Mouse (Mus musculus) urinary bladder, postnatal 36 days (tissue): Measurements from ENCODE around the gene Manba.
"Not testable (repeated sequence)": the region's sequence is repeated elsewhere in the genome, so short reads cannot be mapped to it uniquely, and the experiment has no call there.

ENCODE experiments used
- DNase-seq, 2 experiments: peaks; one replicate each; pipeline ENCODE4 v3.0.0; 2022; ENCODE audit warnings: low spot score in 2 of 2, mixed read lengths in 1 of 2

Gene Manba

DNA sequence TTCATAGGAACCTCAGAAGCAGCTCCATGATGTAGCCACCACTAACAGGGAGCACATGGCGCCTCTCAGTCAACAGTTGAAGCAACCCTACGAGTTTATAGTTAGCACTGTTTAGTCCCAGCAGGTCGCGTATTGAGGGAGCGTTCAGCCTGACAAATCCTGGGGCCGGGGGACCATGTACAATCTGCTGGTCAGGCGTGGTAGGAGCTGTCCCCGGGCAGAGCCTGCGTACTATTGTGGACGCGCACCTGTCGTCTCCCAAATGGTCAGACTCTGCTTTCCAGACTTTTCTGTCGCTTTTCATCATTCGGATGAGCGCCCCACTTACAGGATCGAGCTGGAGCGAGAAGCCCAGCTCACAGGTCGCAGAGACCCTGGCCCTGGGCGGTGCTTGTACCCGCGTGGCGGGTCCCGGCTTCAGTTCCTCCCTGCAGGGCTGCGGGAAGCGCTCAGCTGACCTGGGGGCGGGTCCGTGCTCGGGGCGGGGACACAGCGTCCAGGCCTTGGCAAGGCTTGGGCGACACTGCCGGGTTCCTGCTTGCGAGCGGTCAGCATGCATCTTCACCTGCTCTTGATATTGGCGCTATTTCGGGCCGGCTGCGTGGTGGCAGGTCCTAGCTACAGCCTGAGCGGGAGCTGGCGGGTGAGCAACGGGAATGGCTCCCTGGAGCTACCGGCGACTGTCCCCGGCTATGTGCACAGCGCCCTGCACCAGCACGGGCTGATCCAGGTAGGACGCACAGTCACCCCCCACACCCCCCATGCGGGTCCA lies at the start of gene Manba:
Manba (plus strand) TSS at position 484 of the 772 bp plus-strand sequence.
- DNase-seq = peak; percentile 67 to 79

DNA sequence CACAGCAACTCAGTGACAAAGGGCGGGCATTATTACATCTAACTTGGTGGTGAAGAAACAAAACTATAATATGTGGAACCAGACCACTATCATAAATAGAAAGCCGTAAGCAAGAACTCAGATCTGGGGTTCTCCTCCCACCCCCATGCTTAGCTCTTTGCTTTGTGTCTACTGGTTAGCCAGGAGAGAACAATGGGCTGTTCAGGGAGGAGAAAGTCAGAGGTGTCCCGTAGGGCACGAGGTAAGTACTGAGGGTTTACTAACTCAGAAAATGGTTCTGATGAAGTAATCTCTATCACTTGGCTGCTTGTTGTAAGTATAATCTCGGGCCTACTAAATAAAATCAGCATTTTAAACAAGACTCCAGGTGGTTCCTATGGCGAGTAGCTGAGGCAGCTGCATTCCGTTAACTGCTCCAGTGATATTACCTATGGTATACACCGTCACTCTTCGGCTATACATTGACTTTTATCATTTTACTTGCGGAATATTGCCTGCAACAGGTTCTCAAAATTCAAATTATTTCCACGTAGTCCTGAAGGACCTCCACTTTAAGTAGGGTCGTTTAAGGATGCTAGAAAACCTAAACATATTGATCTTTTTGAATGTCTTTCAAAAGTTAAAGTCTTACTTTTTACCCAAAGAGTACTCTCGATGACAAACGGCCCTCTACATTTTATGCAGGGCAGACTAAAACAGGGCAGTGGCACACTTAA lies 48.4 kb upstream of the Manba start:
- no peak for DNase-seq

DNA sequence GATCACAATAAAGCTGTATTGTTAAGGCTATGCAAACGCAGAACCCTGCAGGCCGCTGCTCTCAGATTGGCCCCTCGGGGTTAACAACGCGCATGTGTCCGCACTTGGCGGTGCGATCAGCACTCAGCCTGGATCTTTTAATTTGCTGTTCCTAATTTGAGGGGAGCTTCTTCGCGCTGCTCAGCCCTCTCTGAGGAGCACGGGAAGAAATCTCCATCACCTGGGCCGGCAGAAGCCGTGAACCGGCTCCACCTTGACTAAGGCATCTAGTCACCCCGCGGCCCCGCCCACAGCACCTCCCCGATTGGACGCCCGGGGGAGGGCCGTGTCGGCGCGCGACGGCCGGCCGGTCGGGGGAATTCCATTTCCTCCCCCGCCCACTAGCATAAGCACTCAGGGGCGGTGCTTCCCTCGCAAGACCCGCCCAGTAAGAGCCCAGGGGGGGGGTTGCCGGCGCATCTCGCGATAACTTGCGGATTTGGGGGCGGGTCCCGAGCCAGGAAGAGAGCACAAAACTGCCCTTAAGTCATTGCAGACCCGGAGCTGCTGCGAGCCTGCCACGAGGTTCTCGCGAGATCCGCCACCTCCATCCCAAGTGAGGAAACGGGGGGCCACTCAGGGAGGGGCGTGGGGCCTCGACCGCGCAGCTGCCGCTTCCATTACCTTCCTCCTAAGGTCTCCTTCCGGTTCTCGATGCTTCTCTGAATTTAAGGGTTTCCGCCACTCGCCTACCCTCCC lies 47.5 kb upstream of the Manba start, which contains the start of gene Ube2d3:
Ube2d3 (plus strand) TSS at position 392 of the 738 bp plus-strand sequence.
- peak; percentile 98 to 99 for DNase-seq

DNA sequence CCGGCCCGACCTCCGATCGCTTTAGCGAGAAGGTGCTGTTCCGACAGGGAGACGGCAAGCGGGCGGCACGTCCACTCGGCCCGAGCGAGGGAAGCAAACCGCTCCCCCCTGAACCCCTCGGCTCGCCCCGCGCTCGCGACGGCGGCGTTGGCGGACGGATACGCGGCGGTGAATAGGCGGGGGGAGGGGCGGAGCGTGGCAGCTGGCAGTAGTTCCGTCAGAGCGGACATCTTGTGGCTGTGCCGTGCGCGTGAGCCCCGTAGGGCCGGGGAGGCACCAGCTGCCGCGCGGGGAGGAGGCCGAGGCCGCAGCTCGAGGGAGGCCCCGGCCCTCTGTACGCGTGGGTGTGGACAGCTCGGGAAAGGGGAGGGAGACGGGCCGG lies 46.9 kb upstream of the Manba start:
- peak; percentile 91 for DNase-seq

DNA sequence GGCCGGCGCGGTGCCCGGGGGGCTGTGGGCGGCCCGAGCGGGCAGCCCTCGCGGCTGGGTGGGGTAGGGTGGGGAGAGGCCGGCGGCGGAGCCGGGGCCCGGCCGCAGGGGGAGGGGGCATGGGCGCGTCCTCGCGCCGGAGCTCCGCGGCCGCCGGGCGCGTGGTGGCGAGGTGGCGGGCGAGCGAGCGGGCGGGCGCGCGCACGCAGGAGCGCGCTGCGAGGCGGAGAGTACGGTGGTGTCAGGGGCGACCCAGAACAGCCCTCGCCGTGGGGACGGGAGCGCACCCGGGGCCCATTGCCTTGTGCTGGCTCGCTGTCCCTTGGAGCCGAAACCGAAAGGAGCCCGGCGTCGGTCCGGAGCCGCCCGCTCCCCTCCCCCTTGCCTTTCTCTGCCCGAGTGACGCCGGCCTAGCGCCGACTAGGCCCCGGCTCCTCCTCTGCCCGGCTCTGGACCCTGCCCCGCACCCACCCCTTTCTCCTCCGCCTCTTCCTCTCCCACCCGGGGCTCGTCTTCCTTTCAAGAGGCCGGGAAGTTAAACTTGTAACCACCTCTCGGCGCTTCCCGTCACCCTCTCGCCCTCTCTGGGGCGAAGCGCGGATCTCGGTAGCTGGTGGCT lies 46.4 kb upstream of the Manba start:
- DNase-seq = peak; percentile 77 to 85

DNA sequence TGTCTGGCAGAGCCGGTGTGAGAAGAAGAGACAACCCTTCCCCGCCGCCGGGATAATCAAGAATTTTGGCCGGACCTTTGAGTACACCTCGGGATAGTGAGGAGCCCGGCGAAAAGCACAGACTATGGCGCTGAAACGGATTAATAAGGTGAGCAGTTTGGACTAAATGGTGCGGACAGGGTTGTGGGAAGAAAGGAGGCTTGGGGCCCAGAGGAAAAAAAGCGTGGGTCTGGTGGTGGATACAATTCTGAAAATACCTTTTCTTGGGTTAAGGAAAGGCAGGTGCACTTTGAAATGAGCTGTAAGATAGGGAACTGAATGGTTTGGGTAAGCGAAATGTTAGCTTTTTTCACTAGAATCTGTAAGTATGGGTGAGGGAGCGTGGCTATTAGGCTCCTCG lies 45.8 kb upstream of the Manba start:
- no peak for DNase-seq

DNA sequence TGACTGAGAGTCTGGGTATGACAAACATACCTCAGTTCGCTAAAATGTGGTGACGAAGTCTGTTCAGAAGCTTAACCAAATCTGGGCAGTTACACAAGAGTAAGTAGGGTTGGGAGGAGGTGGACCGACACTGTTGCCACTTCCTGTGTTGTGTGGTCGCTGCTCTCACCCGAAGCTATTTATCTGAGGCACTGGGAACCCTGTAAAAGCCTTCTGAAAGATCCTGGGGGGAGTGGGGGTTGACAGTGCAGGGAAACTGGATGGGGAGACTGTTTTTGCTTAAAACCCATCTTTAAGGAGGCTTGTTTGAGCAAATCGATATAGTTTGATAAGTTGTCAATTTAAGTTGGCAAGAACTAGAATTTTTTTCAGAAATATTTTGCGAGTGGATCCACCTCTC lies 45.2 kb upstream of the Manba start:
- DNase-seq = peak; percentile 24 to 30

DNA sequence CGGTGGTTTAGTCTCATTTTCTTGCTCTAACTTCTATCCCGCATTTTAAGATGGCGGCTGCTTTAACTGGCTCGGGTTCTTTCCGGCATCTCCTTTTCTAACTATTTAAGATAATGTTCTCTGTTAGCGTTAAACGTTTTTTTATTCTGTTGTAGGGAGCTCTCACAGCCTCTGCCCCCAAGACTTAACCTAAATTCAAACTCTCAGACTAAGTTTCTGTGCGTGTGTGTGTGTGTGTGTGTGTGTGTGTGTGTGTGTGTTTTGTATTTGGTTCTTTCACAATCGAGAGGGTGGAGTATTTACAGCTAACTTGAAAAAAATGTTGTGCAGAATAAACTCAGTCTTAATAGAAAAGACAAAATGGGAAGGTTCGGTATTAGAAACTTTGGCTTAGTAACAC lies 44.8 kb upstream of the Manba start:
- peak; percentile 3 to 7 for DNase-seq

DNA sequence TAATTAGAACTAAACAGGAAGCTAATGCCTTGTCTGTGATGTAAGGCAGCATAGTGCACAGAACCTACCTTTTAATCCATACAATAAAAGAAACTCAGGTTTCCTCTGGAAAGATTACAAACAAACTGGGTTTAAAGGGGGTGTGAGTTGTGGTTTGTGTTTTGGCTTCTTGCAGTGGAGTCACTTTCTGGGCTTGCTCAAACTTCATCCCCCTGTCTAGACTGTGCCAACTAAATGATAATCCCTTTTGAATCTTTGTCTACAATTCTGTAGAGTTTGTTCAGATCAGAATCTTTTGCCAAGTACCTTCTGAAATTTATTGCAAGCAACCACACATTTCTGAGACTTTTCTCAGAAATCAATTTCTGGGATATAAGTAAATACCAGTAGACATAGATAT lies 40.5 kb upstream of the Manba start:
- DNase-seq = no peak

DNA sequence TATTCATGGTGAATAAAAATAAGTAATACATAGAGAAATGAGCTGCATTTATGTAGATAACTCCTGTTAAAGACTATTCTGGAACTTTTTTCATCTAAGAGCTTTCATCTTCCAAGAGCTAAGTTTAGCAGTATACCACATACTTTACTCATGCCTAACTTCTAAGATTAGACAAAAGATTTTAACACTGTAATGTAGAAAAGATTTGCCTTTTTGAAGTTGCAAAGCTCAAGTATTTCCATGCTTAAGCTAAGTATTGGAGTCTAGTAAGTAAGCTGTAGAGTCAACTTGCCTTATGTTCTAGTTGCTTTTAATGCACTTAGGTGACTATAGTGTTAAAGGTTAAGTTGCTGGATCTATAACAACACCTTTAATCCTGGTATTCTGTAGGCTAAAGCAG lies 26.4 kb upstream of the Manba start:
- DNase-seq = no peak

DNA sequence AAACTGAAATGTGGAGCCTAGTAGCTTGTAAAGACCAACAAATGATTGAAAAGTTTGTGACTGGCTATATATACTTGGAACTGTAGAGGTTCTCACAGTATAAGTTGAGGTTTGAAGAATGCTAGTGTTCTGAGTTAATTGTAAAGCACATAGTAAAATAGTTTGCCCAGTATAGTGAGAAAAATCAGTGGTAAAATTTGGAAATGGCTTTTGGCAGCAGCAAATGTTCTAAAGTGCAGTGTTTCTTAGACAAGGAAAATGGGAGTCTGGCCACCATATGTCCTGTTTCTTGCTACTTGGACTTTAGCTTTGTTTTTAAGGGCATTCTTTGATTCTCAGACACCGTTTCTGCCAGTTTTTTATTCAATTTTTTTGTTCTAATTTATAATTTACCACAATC lies 17.0 kb upstream of the Manba start:
- DNase-seq = no peak

DNA sequence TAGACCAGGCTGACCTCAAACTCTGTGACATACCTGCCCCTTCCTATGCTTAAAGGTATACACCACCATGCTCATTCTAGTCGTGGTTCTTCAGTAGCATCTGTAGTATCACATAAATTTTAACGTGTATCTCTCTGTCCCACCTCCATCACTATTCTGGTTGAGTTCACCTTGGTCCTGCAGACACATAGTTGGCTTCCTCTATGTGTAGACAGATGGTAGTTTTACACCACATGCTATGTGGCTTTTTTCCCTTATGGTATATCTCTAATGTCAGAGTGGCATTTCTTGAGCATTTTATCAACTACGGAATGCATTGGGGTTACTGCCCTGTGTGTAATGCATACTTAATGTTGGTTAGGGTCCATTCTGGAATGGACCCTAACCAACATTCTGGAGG lies 16.3 kb upstream of the Manba start:
- DNase-seq = no peak

DNA sequence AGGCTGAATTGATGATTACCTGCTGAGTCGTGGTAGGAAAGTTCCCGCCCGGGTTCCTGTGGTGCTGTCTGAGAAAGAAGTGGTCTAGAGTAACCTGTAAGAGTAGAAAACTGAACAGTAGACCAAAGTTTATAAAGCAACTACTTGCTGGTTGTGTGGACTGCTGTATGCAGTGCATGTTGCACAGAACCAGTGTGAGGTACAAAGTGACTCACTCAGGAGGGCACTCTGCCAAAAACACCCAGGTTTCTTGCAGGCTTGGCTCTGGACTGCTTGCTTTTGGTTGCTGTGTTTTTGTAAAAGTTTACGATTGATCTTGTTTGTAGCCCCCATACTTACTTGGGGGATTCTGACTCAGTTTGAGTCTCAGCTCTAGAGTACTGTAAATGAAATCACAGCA lies 15.4 kb upstream of the Manba start:
- peak; percentile 75 to 80 for DNase-seq

DNA sequence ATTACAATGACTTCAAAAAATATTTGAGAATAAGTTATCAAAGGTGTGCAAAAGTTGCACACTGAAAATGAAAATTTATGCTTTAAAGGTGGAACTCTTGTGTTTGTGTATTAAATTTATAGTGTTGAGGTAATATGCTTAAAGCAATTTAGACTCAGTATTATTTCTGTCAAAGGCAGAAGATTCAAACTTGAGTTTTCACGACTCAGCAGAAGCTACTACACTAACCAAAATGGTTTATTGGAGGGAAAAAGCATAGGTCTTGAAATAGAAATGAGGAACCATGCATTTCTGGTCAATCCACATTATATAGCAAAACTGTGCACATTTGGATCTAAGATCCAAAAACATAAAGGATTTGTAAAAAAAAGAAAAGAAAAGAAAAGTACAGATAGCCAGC lies 14.6 kb upstream of the Manba start:
- DNase-seq = no peak

DNA sequence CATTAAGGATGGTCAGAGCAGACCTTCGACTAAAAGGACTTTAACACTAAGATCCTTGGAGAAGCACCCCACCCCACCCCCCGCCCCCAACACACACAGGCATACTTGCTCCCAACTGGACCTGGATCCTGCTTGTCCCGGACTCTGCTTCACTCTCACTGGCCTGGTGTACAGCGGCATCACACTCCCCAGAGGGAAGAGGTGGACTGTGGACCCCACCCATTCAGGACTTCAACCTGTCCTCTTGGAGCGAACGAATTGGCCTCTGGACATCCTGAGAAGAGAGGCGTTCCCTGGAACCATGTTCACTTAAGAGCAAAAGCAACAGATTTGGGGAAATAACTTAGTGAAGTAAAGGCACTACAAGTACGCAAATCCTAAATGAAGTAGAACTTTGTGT lies 10.4 kb upstream of the Manba start:
- no peak for DNase-seq

DNA sequence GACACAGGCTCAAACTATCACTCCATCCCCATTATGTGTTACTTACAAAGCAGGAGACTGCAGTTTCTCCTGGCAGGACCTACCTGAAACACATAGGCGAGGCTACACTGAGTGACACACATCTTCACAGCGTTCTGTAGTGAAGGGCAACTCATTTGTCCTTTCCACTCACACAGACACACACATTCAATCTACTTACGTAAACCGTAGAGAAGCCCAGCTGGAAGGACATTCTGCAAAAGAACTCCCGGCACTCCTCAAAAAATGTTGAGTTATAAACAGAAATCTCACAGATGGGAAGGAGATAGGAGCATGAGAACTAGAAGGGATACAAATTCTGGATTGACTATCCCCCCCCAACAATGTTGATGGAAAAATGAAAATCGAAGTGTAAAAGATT lies 9.1 kb upstream of the Manba start:
- no peak for DNase-seq

DNA sequence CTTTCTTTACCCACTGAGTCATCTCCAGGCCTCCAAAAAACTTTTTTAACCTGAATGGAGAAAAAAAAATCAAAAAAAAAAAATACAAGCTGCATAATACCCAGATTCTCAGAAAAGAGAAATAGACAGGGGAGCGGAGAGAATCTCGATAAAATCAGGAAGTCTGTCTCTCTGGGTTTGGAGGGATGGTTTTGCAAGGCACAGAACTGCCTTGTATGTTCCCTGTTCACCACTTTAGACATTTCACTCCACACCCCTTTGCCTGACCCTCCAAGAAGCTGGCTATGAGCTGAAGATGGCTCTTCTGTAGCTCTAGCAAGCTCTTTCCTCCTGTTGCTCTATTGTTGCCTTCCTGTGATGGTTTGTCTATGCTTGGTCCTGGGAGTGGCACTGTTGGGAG lies 8.4 kb upstream of the Manba start:
- no peak for DNase-seq

DNA sequence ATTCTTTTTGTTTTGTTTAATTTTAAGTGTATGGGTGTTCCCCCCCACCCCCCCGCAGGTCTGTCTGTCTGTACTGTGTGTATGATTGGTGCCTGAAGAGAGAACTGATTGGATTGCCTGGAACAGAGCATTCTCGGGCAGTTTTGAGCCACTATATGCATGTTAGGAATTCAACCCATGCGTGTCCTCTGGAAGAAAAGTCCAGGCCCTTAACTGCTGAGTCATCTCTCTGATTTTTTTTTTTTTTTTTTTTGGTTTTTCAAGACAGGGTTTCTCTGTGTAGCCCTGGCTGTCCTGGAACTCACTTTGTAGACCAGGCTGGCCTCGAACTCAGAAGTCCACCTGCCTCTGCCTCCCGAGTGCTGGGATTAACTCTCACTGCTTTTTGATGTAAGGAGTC lies 6.3 kb upstream of the Manba start:
- DNase-seq = not testable (repeated sequence)

DNA sequence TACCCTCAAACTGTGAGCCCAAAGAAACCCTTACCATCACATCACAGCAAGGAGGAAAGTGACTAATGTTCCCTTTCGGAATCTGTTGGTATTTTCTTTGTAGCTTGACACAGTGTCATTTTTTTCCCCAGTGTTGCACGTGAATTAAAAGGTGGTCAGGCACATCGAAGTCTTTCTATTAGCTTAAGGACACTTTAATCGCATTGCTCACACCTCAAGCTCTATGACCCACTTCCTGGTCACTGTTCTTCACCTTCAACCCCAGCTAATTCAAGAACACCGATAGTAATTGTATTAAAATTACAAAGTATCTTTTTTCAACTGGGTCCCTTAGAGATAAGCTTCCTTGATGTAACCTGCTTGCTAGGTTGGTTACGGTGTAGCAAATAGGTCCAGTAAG lies 4.6 kb upstream of the Manba start:
- no peak for DNase-seq

DNA sequence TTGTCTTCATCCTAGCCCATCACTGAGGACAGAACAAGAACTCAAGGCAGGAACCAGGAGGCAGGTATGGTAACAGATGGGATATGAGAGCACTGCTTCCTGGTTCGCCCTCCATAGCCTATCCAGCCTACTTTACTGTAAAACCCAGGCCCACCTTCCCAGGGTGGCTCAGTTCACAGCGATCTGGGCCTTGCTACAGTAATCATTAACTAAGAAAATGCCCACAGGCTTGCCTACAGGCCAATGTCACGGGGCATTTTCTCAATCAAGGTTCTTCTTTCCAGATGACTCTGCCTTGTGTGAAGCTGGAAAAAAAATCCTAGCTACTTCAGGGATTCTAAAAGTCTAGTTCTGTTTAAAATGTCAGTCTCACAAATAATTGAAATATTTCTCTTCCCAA lies 3.8 kb upstream of the Manba start:
- no peak for DNase-seq

DNA sequence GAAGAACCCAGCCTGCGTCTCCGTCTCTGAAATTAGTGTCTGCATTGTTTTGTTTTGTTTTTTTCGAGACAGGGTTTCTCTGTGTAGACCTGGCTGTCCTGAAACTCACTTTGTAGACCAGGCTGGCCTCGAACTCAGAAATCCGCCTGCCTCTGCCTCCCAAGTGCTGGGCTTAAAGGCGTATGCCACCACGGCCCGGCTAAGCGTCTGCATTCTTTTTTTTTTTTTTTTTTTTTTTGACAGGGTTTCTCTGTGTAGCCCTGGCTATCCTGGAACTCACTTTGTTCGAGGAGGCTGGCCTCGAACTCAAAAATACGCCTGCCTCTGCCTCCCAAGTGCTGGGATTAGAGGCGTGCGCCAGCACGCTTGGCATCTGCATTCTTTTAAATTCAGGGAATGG lies 761 bp upstream of the Manba start:
- DNase-seq = not testable (repeated sequence)

DNA sequence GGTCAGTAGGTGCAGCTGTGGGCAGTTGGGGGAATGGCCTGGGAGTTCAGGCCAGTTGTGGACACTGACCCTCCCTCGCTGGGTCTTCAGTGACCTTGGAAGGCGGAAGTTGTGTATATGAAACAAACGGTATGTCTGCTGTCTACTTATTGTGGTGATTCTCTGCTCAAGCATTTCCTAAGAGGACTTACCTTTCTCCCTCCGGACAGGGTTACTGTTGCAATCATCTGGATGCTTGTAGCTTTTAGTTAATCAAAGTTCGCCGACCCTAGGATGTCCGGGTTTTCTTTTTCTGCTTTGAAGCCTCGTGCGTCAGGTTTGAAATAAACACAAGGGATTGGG lies 460 bp downstream of the Manba start:
- no peak for DNase-seq
